Comparison of ENCODE assay signal across 16 mouse cellular contexts in genomic region chr13:45684891-45685311, GRCm38 (mm10).
A peak's percentile ranks its signal among the peaks of the same experiment; 100 is the strongest.
DNase-seq lines count a peak whose midpoint lies in the region; ATAC-seq and TF ChIP-seq lines count a peak whose summit lies in the region.
"Had no signal": no experiment of that assay in that cellular context is flagged by ENCODE, and none has a peak within 500 bp of the region (broad histone marks: within the 10 kb centered on the region; RNA-seq: fewer than 3 reads in every experiment).

No protein-coding gene starts in this region.

- no peak for ATAC-seq in kidney, embryonic 15.5 days (replicated peaks; ENCODE audit: low FRiP score)

- peak; percentile 24 for DNase-seq in adrenal gland, adult 2 months
- DNase-seq in adrenal gland, adult (ENCODE audit: inconsistent age in 2 of 2, low spot score in 1 of 2), result no peak
- no peak for DNase-seq in kidney, postnatal 10 days
- no peak for DNase-seq in MEL (ENCODE audit: low read depth, low spot score)
- peak; percentile 36 for DNase-seq in lung, postnatal 25 days (ENCODE audit: low spot score)
- DNase-seq in gastrocnemius, postnatal 36 days, result no peak
- no peak for DNase-seq in adrenal gland, postnatal 4 days (ENCODE audit: low spot score in 2 of 2)
- DNase-seq: cerebellum, postnatal 14 days; gastrocnemius, postnatal 10 days; kidney, postnatal 14 days; thymus, adult 2 months had no signal

- H3K36me3 ChIP-seq in kidney, embryonic 15.5 days, result no peaks in the 10 kb centered on the region
- H3K36me3 ChIP-seq in MEL (ENCODE audit: control insufficient read depth in 1 of 2, insufficient read depth in 2 of 2, low read length in 2 of 2), result no peaks in the 10 kb centered on the region
- H3K36me3 ChIP-seq: embryonic facial prominence, embryonic 10.5 days; hindbrain, embryonic 10.5 days; limb, embryonic 15.5 days; midbrain, embryonic 10.5 days had no signal

- no peak for TF ChIP-seq CTCF in MEL (IDR thresholded peaks at IDR 0.05 in 2 of 3, conservative IDR thresholded peaks at IDR 0.05 in 1 of 3; ENCODE audit: control insufficient read depth in 1 of 3, insufficient read depth in 1 of 3, low read depth in 2 of 3, low read length in 3 of 3, poor library complexity in 1 of 3, severe bottlenecking in 1 of 3)

- no peaks in the 10 kb centered on the region for H3K9me3 ChIP-seq in kidney, embryonic 15.5 days (replicated peaks)
- H3K9me3 ChIP-seq in MEL (replicated peaks; ENCODE audit: insufficient read depth, low read length), result no peaks in the 10 kb centered on the region
- H3K9me3 ChIP-seq: embryonic facial prominence, embryonic 10.5 days; hindbrain, embryonic 10.5 days; limb, embryonic 15.5 days; midbrain, embryonic 10.5 days had no signal

- H3K27me3 ChIP-seq in kidney, embryonic 15.5 days, result no peaks in the 10 kb centered on the region
- H3K27me3 ChIP-seq in MEL (ENCODE audit: control insufficient read depth in 1 of 2, insufficient read depth in 2 of 2, low read length in 2 of 2), result no peaks in the 10 kb centered on the region
- H3K27me3 ChIP-seq: limb, embryonic 15.5 days had no signal

- H3K79me2 ChIP-seq in MEL (ENCODE audit: control insufficient read depth, insufficient read depth, low read length, poor library complexity), result no peaks in the 10 kb centered on the region

- peak overlapping the region; percentile 58 for H3K27ac ChIP-seq in kidney, embryonic 15.5 days
- no peak overlapping the region for H3K27ac ChIP-seq in MEL (ENCODE audit: control insufficient read depth, low read depth, low read length)
- H3K27ac ChIP-seq: embryonic facial prominence, embryonic 10.5 days; hindbrain, embryonic 10.5 days; limb, embryonic 15.5 days; midbrain, embryonic 10.5 days had no signal

- H3K4me1 ChIP-seq in kidney, embryonic 15.5 days, result peaks cover 10% of the 10 kb centered on the region; the same call in 1 of the 2 replicates
- H3K4me1 ChIP-seq in MEL (ENCODE audit: control insufficient read depth in 1 of 2, insufficient read depth in 2 of 2, low read length in 2 of 2), result peaks cover 0 to 4% of the 10 kb centered on the region in 2 experiments; a peak in 1 of 4 replicates
- H3K4me1 ChIP-seq: limb, embryonic 15.5 days; midbrain, embryonic 10.5 days had no signal

- no peak overlapping the region for H3K4me3 ChIP-seq in kidney, embryonic 15.5 days (replicated peaks)
- H3K4me3 ChIP-seq in MEL (ENCODE audit: control insufficient read depth in 1 of 2, insufficient read depth in 1 of 2, low read depth in 2 of 2, low read length in 2 of 2), result no peak overlapping the region
- H3K4me3 ChIP-seq: embryonic facial prominence, embryonic 10.5 days; hindbrain, embryonic 10.5 days; limb, embryonic 15.5 days; midbrain, embryonic 10.5 days had no signal

- H3K9ac ChIP-seq in kidney, embryonic 15.5 days, result no peak overlapping the region
- no peak overlapping the region for H3K9ac ChIP-seq in MEL (ENCODE audit: control insufficient read depth, low read depth, low read length, poor library complexity, severe bottlenecking)
- H3K9ac ChIP-seq: limb, embryonic 15.5 days had no signal

- no peak for TF ChIP-seq RAD21 in MEL (IDR thresholded peaks at IDR 0.05; ENCODE audit: low read depth, low read length)

- TF ChIP-seq EP300 in MEL (IDR thresholded peaks at IDR 0.05; ENCODE audit: low read depth in 1 of 2, low read length in 2 of 2), result no peak

- 54% methylated on average over 4 of the region's 4 CpGs for WGBS in kidney, embryonic 15.5 days

- no peak overlapping the region for H3K4me2 ChIP-seq in kidney, embryonic 15.5 days
- H3K4me2 ChIP-seq: limb, embryonic 15.5 days had no signal

- TF ChIP-seq POLR2A in MEL (IDR thresholded peaks at IDR 0.05; ENCODE audit: control insufficient read depth in 1 of 2, insufficient read depth in 1 of 2, low read depth in 1 of 2, low read length in 2 of 2, poor library complexity in 1 of 2), result no peak

- intact Hi-C loops in gastrocnemius, postnatal 36 days (cut with DNase I), result no loop called here

TF ChIP-seq in MEL, 35 proteins besides CTCF, POLR2A, EP300 and RAD21:
- TF ChIP-seq ZNF384 (IDR thresholded peaks at IDR 0.05; ENCODE audit: low read depth, low read length) (peak; percentile 60), MXI1 (IDR thresholded peaks at IDR 0.05; ENCODE audit: low read depth, low read length) (no peak), MYC (IDR thresholded peaks at IDR 0.05; ENCODE audit: low read depth, low read length) (no peak), NRF1 (IDR thresholded peaks at IDR 0.05; ENCODE audit: insufficient read depth, low read depth, low read length, poor library complexity, severe bottlenecking) (no peak), CHD2 (IDR thresholded peaks at IDR 0.05; ENCODE audit: low read length) (no peak)

Comparison
In these comparisons a context has a peak if more than half of its experiments do, and no peak if none do; other contexts are left out.
1. DNase-seq: peak in adrenal gland, adult 2 months (single experiment) and lung, postnatal 25 days (single experiment); none in adrenal gland, adult (0 of 2), kidney, postnatal 10 days (single experiment), MEL (single experiment), gastrocnemius, postnatal 36 days (0 of 2) and adrenal gland, postnatal 4 days (0 of 2).